Mouse (Mus musculus) lung, postnatal 4 days (tissue): ENCODE measurements around the gene Tet3.

Experiments
- DNase-seq, 2 experiments: peaks; one replicate each; pipeline ENCODE4 v3.0.0; 2021

The Tet3 gene

GRCm38 (mm10) chr6:83413686-83414085, 45.2 kb downstream of the Tet3 start:
- no peak for DNase-seq

GRCm38 (mm10) chr6:83412854-83413401, 46.0 kb downstream of the Tet3 start:
- peak in 1 of 2 experiments; percentile 23 for DNase-seq

GRCm38 (mm10) chr6:83412362-83412853, 46.5 kb downstream of the Tet3 start:
- DNase-seq = peak in 1 of 2 experiments; percentile 57

DNA sequence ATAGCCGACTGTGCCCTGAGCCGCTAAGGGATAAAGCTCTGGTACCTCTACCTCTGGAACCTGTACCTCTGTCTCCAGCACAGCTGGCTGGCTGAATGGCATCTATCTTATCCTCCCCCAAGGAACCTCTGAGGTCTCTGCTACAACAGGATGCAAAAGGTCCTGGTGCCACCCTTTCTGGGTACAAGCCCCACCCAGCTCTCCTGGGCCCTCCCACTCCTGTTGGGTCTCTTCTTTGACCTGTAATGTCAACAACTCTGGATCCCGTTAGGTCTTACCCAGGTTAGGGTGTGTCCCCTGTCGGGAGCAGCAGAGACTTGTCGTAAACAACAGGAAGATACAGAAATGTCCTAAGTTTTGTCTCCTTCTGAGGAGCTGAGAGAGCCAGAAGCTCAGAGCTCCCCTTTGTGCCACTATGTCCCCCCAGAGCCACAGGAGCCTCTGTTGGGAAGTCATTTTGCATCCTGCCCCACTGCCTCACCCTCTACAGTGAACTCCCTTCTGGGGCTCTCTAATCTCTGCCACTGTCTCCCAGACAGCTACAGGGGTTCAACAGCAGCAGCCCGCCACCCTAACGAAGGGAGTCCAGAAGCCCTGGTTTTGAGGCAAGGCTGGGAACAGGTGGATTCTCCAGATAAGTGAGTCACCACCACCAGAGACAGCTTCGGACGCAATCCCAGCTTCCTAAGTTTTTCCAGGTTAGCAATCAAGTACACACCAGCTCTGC, 47.1 kb downstream of the Tet3 start:
- peak; percentile 29 to 48 for DNase-seq

GRCm38 (mm10) chr6:83410046-83410706, 48.7 kb downstream of the Tet3 start:
- peak; percentile 26 to 51 for DNase-seq

- no peak for DNase-seq
Measured at GRCm38 (mm10) chr6:83408510-83408909, 50.4 kb downstream of the Tet3 start.

DNA sequence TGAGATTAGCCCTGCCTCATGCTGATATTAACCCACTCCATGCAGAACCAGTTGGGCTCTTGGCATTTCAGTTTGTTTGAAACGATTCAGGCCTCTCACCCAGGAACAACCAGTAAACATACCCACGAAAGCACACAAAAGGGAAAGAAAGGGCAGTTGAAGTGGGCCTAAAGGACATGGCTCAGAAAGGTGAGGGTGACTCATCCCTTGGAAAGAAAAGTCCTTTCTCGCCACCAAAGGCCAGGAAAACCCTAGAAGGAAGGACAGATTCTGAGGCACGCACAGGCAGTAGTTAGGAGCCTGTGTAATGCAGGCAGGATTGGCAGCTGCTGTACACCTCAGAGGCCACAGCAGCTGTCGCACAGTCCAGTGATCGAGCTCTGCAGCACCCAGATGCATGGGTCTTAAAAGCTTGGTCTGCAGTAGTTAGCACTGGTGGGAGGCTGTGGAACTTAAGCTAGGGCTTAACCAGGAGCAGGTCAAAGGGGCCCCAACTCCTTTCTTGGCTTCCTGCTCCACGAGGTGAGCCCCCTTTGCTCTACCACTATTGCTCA, 53.3 kb downstream of the Tet3 start:
- no peak for DNase-seq

- DNase-seq = no peak
Measured at GRCm38 (mm10) chr6:83404571-83404970, 54.3 kb downstream of the Tet3 start.

- no peak for DNase-seq
Measured at GRCm38 (mm10) chr6:83403481-83403880, 55.4 kb downstream of the Tet3 start.

DNA sequence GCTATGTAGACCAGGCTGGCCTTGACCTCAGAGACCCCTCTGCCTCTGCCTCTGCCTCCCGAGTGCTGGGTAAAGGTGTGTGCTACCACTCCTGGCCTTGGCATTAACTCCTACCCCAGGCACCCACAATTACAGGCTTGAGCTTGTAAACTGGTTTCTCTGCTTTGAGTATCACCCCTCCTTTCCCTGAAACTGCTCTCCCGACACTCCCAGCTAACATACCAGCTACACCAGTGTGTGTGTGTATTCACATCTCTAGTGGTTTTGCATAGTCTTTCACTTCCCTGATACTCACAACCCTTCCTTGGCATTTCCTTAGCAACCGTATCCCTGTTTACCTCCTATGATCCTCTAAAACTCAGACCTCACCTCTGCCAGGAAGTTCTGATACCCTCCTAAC, 59.1 kb downstream of the Tet3 start:
- DNase-seq = no peak

DNA sequence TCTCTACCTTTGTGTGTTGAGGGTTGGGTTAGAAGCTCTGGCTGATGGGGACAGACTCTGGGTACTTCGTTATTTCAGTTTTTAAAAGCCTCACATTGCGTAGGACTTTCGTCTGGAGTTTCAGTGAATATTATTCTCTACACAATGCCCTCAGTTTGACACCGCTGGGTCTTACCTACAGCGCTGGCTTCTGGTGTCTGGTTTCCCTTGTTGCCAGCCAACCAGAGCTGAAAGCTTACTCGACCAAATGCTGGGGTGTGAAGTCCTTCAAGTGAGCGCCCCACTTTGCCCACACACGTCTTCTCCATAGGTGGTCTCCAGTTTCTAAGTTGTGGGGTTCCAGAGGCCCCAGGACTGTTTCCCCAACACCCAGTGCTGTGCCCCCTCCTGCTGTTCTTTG, 61.2 kb downstream of the Tet3 start:
- no peak for DNase-seq

GRCm38 (mm10) chr6:83396711-83397110, 62.2 kb downstream of the Tet3 start:
- no peak for DNase-seq

GRCm38 (mm10) chr6:83395544-83396229, 63.2 kb downstream of the Tet3 start:
- DNase-seq = no peak

- DNase-seq = no peak
Measured at GRCm38 (mm10) chr6:83394122-83394521, 64.8 kb downstream of the Tet3 start.

DNA sequence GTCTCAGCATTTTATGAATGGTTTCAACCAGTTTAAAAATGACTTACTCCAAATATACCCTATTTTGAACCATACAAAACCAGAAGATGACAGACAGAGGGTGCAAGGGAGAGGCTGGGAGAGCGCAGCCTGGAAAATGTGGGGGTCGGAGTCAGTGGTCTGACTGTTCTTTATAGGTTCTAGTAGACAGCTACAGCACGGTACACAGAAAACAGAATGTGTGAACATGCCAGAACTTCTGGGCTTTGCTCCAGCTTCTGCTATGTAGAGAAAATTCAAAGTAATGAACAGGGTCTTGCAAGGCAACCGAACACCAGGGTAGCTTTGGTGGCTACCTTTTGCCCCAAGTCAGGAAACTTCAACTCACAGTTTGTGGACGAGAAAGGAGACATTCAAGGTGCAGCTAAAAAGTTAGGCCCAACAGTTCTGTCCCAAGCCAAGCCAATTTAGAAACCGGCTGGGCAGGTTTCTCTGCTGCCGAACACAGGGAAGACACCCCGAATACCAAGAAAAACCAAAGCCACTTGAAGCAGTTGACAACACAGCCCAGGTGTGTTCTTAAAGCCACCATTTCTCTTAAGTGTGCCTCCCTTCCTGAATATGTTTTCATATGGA, 66.6 kb downstream of the Tet3 start:
- peak; percentile 39 to 60 for DNase-seq

DNA sequence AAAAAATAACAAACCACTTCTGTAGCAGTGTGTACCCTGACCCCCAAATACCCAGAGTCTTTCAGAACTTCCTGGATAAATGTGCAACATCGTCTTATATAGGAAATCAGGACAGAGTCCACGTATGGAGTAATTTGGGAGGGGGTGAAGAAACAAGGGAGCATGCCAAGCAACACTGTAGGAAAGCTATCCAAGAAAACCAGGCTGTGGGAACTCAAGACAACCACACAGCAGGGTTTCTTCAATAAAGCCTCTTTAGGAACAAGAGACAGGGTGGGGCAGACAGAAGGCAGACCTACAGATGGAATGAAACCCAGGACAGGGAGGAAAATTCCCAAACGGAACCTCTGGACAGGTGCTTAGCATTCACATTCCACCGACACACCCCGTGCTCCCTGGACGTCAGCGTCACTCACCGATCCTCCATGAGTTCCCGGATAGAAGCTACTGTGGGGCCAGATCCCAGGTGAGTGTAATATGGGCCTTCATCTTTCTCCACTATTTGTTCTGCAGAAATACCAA, 73.3 kb downstream of the Tet3 start:
- no peak for DNase-seq

DNA sequence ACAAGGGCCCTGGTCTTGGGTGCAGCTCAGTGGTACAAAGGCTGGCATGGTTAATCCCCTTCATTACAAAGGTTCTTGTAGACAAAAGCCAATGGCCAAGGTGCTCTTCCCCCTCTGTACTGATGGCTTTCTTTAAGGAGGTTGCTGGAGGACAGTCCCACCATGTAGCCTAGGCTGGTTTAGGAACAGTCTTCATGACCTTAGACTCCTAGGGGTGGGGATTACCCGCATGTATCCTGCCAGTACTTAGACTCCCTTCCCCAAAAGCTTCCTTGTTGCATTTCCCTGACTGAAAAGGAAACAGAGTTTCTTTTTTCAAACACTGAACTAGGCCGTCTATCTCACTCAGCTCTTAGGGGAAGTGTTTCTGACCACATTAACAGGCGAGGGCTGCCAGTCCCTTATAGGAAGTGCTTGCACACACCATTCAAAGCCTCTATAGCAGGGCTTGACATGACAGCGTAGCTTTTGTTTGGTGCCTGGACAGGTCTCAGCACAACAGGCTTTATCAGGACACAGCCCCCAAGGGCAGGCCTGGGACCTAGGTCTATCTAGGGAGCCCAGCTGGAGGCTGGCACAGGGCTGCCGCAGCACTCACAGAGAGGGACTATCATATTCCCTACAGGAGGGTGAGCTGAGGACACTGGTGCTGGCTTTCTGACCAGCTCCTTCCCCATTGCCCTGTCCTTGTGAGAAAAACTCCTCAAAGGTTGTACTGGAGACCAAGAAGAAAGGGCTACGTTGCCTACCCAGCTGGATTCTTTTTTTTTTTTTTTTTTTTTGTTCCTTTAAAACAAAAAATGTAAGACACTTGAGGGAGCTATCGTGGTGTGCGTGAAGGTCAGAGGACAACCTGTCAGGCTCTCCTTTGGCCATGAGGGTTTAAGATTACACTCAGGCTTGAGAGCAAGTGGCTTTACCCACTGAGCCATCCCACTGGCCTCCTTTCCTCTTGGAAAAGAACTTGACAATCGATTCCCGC, 77.1 kb downstream of the Tet3 start:
- peak in 1 of 2 experiments; percentile 23 for DNase-seq

- DNase-seq = no peak
Measured at GRCm38 (mm10) chr6:83373704-83374300, 85.1 kb downstream of the Tet3 start.

GRCm38 (mm10) chr6:83371350-83371749, 87.5 kb downstream of the Tet3 start:
- no peak for DNase-seq

DNA sequence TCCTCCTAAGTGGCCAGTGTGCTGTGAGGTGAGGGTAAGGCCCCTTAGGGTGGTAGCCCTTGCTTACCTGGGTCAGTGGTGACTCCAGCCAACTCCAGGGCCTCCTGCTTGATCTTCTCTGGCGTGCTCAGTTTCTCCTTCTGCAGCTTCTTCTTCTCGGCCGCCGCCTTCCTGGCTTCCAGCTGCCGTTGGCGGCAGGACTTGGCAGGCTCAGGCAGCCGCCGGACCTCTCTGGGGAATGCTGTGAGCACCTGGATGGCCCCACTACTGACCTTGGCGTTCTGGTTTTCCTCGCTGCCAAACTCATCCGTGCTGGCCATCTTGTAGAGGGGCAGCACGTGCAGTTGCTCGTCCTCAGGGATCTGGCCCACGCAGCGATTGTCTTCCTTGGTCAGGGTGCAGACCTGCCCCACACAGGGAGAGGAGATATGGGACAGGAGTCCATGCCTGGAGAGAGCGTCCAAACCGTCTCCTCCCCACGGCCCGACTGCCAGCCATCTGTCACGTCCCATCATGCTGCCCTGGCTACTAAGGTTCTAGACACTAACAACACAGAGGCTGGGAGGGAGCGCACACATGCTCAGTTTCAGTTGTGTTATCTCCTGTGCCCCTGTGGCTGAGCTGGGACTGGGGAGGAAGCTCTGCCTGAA, 88.4 kb downstream of the Tet3 start:
- no peak for DNase-seq
